Mouse (Mus musculus): ENCODE measurements at regions not wholly inside any gene's neighbourhood (a gene's known extent, or its start where the extent isn't known, plus 50 kb on each side); places are given as distances from the start of the nearest gene placed in this dataset.
A peak's percentile ranks its signal among the peaks of the same experiment; 100 is the strongest.

GRCm38 (mm10) chr10:67658005-67658545, 109.3 kb upstream of the Ado start:
- no peak for DNase-seq

GRCm38 (mm10) chr10:67657305-67657704, 108.5 kb upstream of the Ado start:
- DNase-seq, result no peak

- DNase-seq, result no peak
Measured at GRCm38 (mm10) chr10:67654518-67654917, 105.8 kb upstream of the Ado start.

GRCm38 (mm10) chr10:67652300-67652699, 103.5 kb upstream of the Ado start:
- DNase-seq, result no peak

GRCm38 (mm10) chr10:67651386-67651785, 102.6 kb upstream of the Ado start:
- no peak for DNase-seq

- no peak for DNase-seq
Measured at GRCm38 (mm10) chr10:67647777-67648727, 99.3 kb upstream of the Ado start.

GRCm38 (mm10) chr10:67646659-67647559, 98.2 kb upstream of the Ado start:
- no peak for DNase-seq

GRCm38 (mm10) chr10:67645821-67646220, 97.1 kb upstream of the Ado start:
- no peak for DNase-seq

- DNase-seq, result no peak
Measured at GRCm38 (mm10) chr10:67644280-67644679, 95.5 kb upstream of the Ado start.

- peak; percentile 5 for DNase-seq
Measured at GRCm38 (mm10) chr10:67643685-67644084, 94.9 kb upstream of the Ado start.

GRCm38 (mm10) chr10:67637339-67637738, 88.6 kb upstream of the Ado start:
- DNase-seq, result no peak

- no peak for DNase-seq
Measured at GRCm38 (mm10) chr10:67636569-67636968, 87.8 kb upstream of the Ado start.

GRCm38 (mm10) chr10:67634795-67635194, 86.0 kb upstream of the Ado start:
- DNase-seq, result no peak

- DNase-seq, result no peak
Measured at GRCm38 (mm10) chr10:67633063-67633462, 84.3 kb upstream of the Ado start.

GRCm38 (mm10) chr10:67623338-67623737, 74.6 kb upstream of the Ado start:
- no peak for DNase-seq

- DNase-seq, result no peak
Measured at GRCm38 (mm10) chr10:67620018-67620417, 71.3 kb upstream of the Ado start.

- DNase-seq, result no peak
Measured at GRCm38 (mm10) chr10:67618112-67618511, 69.4 kb upstream of the Ado start.

GRCm38 (mm10) chr10:67615016-67615415, 66.3 kb upstream of the Ado start:
- no peak for DNase-seq

GRCm38 (mm10) chr10:67610689-67611088, 61.9 kb upstream of the Ado start:
- no peak for DNase-seq

- DNase-seq, result no peak
Measured at GRCm38 (mm10) chr10:67608033-67608432, 59.3 kb upstream of the Ado start.

- DNase-seq, result no peak
Measured at GRCm38 (mm10) chr10:67607297-67608032, 58.7 kb upstream of the Ado start.

- DNase-seq, result no peak
Measured at GRCm38 (mm10) chr10:67606739-67607138, 58.0 kb upstream of the Ado start.

GRCm38 (mm10) chr10:67599390-67599789, 50.6 kb upstream of the Ado start:
- no peak for DNase-seq

All from cerebellum, adult 11 months (tissue).